Mouse (Mus musculus): ENCODE data around the gene R3hdm4. TPM values are rescaled to one million over a fixed set of nuclear protein-coding genes. Genes with fewer than 3 reads are reported as not detected.
A peak's percentile ranks its signal among the peaks of the same experiment; 100 is the strongest.

The R3hdm4 gene
- total and polyA plus RNA-seq, 3 experiments = 10.5 to 59.4 (median 22.3) TPM

GRCm38 (mm10) chr10:79881981-79882380 lies 39.0 kb downstream of the R3hdm4 start:
- H3K36me3 ChIP-seq (replicated peaks in 1 of 2; ENCODE audit: control insufficient read depth in 1 of 2, insufficient read depth in 1 of 2, low read length in 1 of 2) = no peaks in the 10 kb centered on the region
- DNase-seq (ENCODE audit: extremely low read depth) = no peak
- H3K9me3 ChIP-seq (replicated peaks; ENCODE audit: low read length) = no peaks in the 10 kb centered on the region
- in situ Hi-C loops (cut with MboI; ENCODE audit: low pct_ligation_motif_present, low pct_unique_long_range_greater_than_20kb, low sequenced_read_pairs) (no loop called here), dilution Hi-C loops (cut with MboI; ENCODE audit: extremely low pct_ligation_motif_present, extremely low pct_unique_long_range_greater_than_20kb, low sequenced_read_pairs) (no loop called here)
- H3K27ac ChIP-seq (ENCODE audit: insufficient read depth, low read depth) = no peak overlapping the region
- no peak overlapping the region for H3K9ac ChIP-seq (ENCODE audit: insufficient read depth, low read depth)
- no peak overlapping the region for H3K4me3 ChIP-seq (replicated peaks in 1 of 3; ENCODE audit: low read depth in 2 of 3, low read length in 2 of 3, poor library complexity in 1 of 3)
- peaks cover 19 to 40% of the 10 kb centered on the region in 2 experiments for H3K4me1 ChIP-seq (ENCODE audit: control insufficient read depth in 1 of 2, insufficient read depth in 2 of 2)
- no peaks in the 10 kb centered on the region for H3K79me2 ChIP-seq (replicated peaks; ENCODE audit: control insufficient read depth, extremely low read depth, insufficient read depth, poor library complexity, severe bottlenecking)
- no peak overlapping the region for H3K4me2 ChIP-seq (ENCODE audit: insufficient read depth, low read depth, poor library complexity, severe bottlenecking)
- TF ChIP-seq E2F4 (IDR thresholded peaks at IDR 0.05; ENCODE audit: insufficient replicate concordance, low read depth, low read length) = no peak
- TF ChIP-seq JUN (IDR thresholded peaks at IDR 0.05; ENCODE audit: insufficient read depth, low read depth, low read length) = no peak
- no peak for TF ChIP-seq POLR2AphosphoS2 (IDR thresholded peaks at IDR 0.05; ENCODE audit: low read depth, low read length)
- TF ChIP-seq ZC3H11A (IDR thresholded peaks at IDR 0.05; ENCODE audit: low read depth, low read length) = no peak
- no peak for TF ChIP-seq GABPA (IDR thresholded peaks at IDR 0.05; ENCODE audit: insufficient replicate concordance, low read depth, low read length)
- TF ChIP-seq RCOR1 (conservative IDR thresholded peaks at IDR 0.05; ENCODE audit: low read depth, low read length) = no peak
- no peak for TF ChIP-seq JUND (conservative IDR thresholded peaks at IDR 0.05; ENCODE audit: low read depth, low read length)
- no peak for TF ChIP-seq USF2 (conservative IDR thresholded peaks at IDR 0.05; ENCODE audit: low read depth, low read length)
- no peak for TF ChIP-seq HCFC1 (IDR thresholded peaks at IDR 0.05; ENCODE audit: low read depth, low read length)
- no peak for TF ChIP-seq RAD21 (IDR thresholded peaks at IDR 0.05; ENCODE audit: low read depth, low read length)
- TF ChIP-seq IRF4 (IDR thresholded peaks at IDR 0.05; ENCODE audit: low read depth, low read length) = no peak
- no peak for TF ChIP-seq ELF1 (IDR thresholded peaks at IDR 0.05; ENCODE audit: low read depth, low read length)
- no peak for TF ChIP-seq ETS1 (conservative IDR thresholded peaks at IDR 0.05; ENCODE audit: low read depth, low read length)
- H3K27me3 ChIP-seq (replicated peaks) = peaks cover 3% of the 10 kb centered on the region

- no peaks in the 10 kb centered on the region for H3K9me3 ChIP-seq (replicated peaks; ENCODE audit: low read length)
- no peaks in the 10 kb centered on the region for H3K79me2 ChIP-seq (replicated peaks; ENCODE audit: control insufficient read depth, extremely low read depth, insufficient read depth, poor library complexity, severe bottlenecking)
- in situ Hi-C loops (cut with MboI; ENCODE audit: low pct_ligation_motif_present, low pct_unique_long_range_greater_than_20kb, low sequenced_read_pairs) (no loop called here), dilution Hi-C loops (cut with MboI; ENCODE audit: extremely low pct_ligation_motif_present, extremely low pct_unique_long_range_greater_than_20kb, low sequenced_read_pairs) (no loop called here)
- no peak overlapping the region for H3K4me2 ChIP-seq (ENCODE audit: insufficient read depth, low read depth, poor library complexity, severe bottlenecking)
- no peak overlapping the region for H3K4me3 ChIP-seq (replicated peaks in 1 of 3; ENCODE audit: low read depth in 2 of 3, low read length in 2 of 3, poor library complexity in 1 of 3)
- no peaks in the 10 kb centered on the region for H3K36me3 ChIP-seq (replicated peaks in 1 of 2; ENCODE audit: control insufficient read depth in 1 of 2, insufficient read depth in 1 of 2, low read length in 1 of 2)
- H3K4me1 ChIP-seq (ENCODE audit: control insufficient read depth in 1 of 2, insufficient read depth in 2 of 2) = peaks cover 19 to 48% of the 10 kb centered on the region in 2 experiments
- H3K27ac ChIP-seq (ENCODE audit: insufficient read depth, low read depth) = no peak overlapping the region
- no peak for TF ChIP-seq BHLHE40 (IDR thresholded peaks at IDR 0.05; ENCODE audit: low read depth, low read length)
- peaks cover 3% of the 10 kb centered on the region for H3K27me3 ChIP-seq (replicated peaks)
- no peak overlapping the region for H3K9ac ChIP-seq (ENCODE audit: insufficient read depth, low read depth)
- peak; percentile 46 for DNase-seq (ENCODE audit: extremely low read depth)
These were observed 40.3 kb downstream of the R3hdm4 start for GRCm38 (mm10) chr10:79880721-79881120.

Measured in CH12.LX (cell line).